Mouse (Mus musculus): ENCODE data around the gene Drd4.

- TF ChIP-seq CTCF (conservative IDR thresholded peaks at IDR 0.05; ENCODE audit: insufficient read depth, insufficient read length, low read depth, low read length) (no peak), POLR2A (IDR thresholded peaks at IDR 0.05; ENCODE audit: low read depth, low read length) (no peak)
Observed at GRCm38 (mm10) chr7:141336296-141336695, 44.5 kb downstream of the Drd4 start.

Data from kidney, adult 2 months (tissue).